Mouse (Mus musculus): ENCODE measurements at regions not wholly inside any gene's neighbourhood (a gene's known extent, or its start where the extent isn't known, plus 50 kb on each side); places are given as distances from the start of the nearest gene placed in this dataset.
"Not testable (repeated sequence)": the region's sequence is repeated elsewhere in the genome, so short reads cannot be mapped to it uniquely, and the experiment has no call there.

DNA sequence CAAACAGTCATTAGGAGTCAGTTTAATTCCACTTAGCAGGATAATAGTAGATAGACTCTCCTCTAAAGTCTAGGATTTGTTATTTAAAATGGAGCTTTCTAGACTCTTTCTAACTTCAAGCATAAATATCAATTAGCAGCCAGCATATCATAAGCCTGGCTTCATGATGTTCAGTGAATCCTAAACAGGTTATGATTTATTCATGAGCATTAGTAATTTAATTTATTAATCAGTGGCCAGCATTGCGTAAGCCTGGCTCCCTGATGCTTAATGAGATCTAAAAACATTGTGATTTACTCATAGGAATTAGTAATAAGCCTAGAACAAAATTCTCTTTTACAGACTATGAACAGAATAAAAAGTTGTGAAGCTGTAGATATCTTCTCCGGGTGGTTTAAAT lies 64.6 kb upstream of the Rmdn2 start:
- Histone ChIP-seq H3K36me3 (ENCODE audit: control insufficient read depth, insufficient read depth) (no peaks in the 10 kb centered on the region), H3K4me3 (ENCODE audit: low read depth, low read length) (no peak overlapping the region), H3K4me1 (replicated peaks; ENCODE audit: control insufficient read depth, insufficient read depth, low read length) (no peaks in the 10 kb centered on the region), H3K9me3 (ENCODE audit: control insufficient read depth) (no peaks in the 10 kb centered on the region), H3K27ac (ENCODE audit: low read depth, low read length) (no peak overlapping the region), H3K27me3 (replicated peaks; ENCODE audit: control insufficient read depth, insufficient read depth, low read length) (no peaks in the 10 kb centered on the region), H3K4me2 (replicated peaks; ENCODE audit: low read depth) (no peak overlapping the region), H3K9ac (ENCODE audit: low read depth, low read length) (no peak overlapping the region)
- TF ChIP-seq CTCF (IDR thresholded peaks at IDR 0.05; ENCODE audit: low read depth), result no peak
- no peak for ATAC-seq
- WGBS, result 90% methylated on average over 2 of the region's 2 CpGs

DNA sequence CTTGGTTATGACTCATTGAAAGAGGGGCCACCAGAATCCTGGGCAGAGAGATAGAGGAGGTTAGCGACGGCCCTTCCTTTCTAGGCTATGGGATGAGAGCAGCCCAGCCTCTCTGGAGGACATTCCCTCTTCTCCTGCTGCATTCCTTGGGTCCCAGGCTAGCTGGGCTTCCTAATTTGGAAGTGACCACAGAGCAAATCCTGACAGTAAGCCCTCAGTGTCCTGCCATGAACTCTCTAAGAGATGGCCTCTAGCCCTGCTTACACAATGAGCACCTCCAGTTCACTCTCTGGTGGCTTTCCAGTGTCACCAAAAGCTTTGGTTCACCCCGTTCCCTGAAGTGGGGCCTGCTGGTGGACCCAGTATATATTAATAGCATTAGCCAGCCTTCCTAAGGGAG lies 64.1 kb upstream of the Rmdn2 start:
- no peaks in the 10 kb centered on the region for H3K27me3 ChIP-seq (replicated peaks; ENCODE audit: control insufficient read depth, insufficient read depth, low read length)
- no peaks in the 10 kb centered on the region for H3K4me1 ChIP-seq (replicated peaks; ENCODE audit: control insufficient read depth, insufficient read depth, low read length)
- no peak overlapping the region for H3K4me2 ChIP-seq (replicated peaks; ENCODE audit: low read depth)
- H3K9ac ChIP-seq (ENCODE audit: low read depth, low read length), result no peak overlapping the region
- no peak for ATAC-seq
- TF ChIP-seq CTCF (IDR thresholded peaks at IDR 0.05; ENCODE audit: low read depth), result no peak
- no peak overlapping the region for H3K27ac ChIP-seq (ENCODE audit: low read depth, low read length)
- H3K9me3 ChIP-seq (ENCODE audit: control insufficient read depth), result no peaks in the 10 kb centered on the region
- 79% methylated on average over 3 of the region's 3 CpGs for WGBS
- no peak overlapping the region for H3K4me3 ChIP-seq (ENCODE audit: low read depth, low read length)
- H3K36me3 ChIP-seq (ENCODE audit: control insufficient read depth, insufficient read depth), result no peaks in the 10 kb centered on the region

DNA sequence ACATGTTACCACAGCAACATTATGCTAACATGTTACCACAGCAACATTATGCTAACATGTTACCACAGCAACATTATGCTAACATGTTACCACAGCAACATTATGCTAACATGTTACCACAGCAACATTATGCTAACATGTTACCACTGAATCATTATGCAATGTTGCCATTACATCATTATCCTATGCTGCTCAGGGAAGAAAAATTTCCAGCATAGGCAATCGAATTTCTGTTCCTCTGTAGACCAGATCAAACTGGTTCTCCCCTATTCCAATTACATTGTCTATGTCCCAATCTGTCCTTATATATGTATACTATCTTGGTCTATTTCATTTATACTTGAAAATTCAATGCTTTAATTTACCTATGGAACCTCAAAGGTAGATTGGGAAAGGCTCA lies 61.3 kb upstream of the Rmdn2 start:
- WGBS, result 73% methylated on average over 1 of the region's 1 CpGs
- not testable (repeated sequence) for H3K4me1 ChIP-seq (replicated peaks; ENCODE audit: control insufficient read depth, insufficient read depth, low read length); H3K9me3 ChIP-seq (ENCODE audit: control insufficient read depth); H3K36me3 ChIP-seq (ENCODE audit: control insufficient read depth, insufficient read depth); H3K4me3 ChIP-seq (ENCODE audit: low read depth, low read length); H3K27me3 ChIP-seq (replicated peaks; ENCODE audit: control insufficient read depth, insufficient read depth, low read length); H3K4me2 ChIP-seq (replicated peaks; ENCODE audit: low read depth); H3K9ac ChIP-seq (ENCODE audit: low read depth, low read length); ATAC-seq; H3K27ac ChIP-seq (ENCODE audit: low read depth, low read length)

GRCm38 (mm10) chr17:79553850-79554249 lies 57.8 kb upstream of the Rmdn2 start:
- 74% methylated on average over 2 of the region's 2 CpGs for WGBS

GRCm38 (mm10) chr17:79555593-79555992 lies 56.1 kb upstream of the Rmdn2 start:
- no peak overlapping the region for H3K27ac ChIP-seq (ENCODE audit: low read depth, low read length)
- H3K36me3 ChIP-seq (ENCODE audit: control insufficient read depth, insufficient read depth), result no peaks in the 10 kb centered on the region
- H3K4me2 ChIP-seq (replicated peaks; ENCODE audit: low read depth), result no peak overlapping the region
- no peaks in the 10 kb centered on the region for H3K4me1 ChIP-seq (replicated peaks; ENCODE audit: control insufficient read depth, insufficient read depth, low read length)
- peaks cover 11% of the 10 kb centered on the region for H3K9me3 ChIP-seq (ENCODE audit: control insufficient read depth)
- no peak overlapping the region for H3K9ac ChIP-seq (ENCODE audit: low read depth, low read length)
- 59% methylated on average over 1 of the region's 1 CpGs for WGBS
- ATAC-seq, result no peak
- H3K4me3 ChIP-seq (ENCODE audit: low read depth, low read length), result no peak overlapping the region
- no peak for TF ChIP-seq CTCF (IDR thresholded peaks at IDR 0.05; ENCODE audit: low read depth)
- no peaks in the 10 kb centered on the region for H3K27me3 ChIP-seq (replicated peaks; ENCODE audit: control insufficient read depth, insufficient read depth, low read length)

More at GRCm38 (mm10) chr17:79553850-79554249, 57.8 kb upstream of the Rmdn2 start:
- Histone ChIP-seq H3K4me2 (replicated peaks; ENCODE audit: low read depth) (no peak overlapping the region), H3K9me3 (ENCODE audit: control insufficient read depth) (no peaks in the 10 kb centered on the region), H3K4me3 (ENCODE audit: low read depth, low read length) (no peak overlapping the region), H3K27me3 (replicated peaks; ENCODE audit: control insufficient read depth, insufficient read depth, low read length) (no peaks in the 10 kb centered on the region), H3K4me1 (replicated peaks; ENCODE audit: control insufficient read depth, insufficient read depth, low read length) (no peaks in the 10 kb centered on the region), H3K27ac (ENCODE audit: low read depth, low read length) (no peak overlapping the region), H3K36me3 (ENCODE audit: control insufficient read depth, insufficient read depth) (no peaks in the 10 kb centered on the region), H3K9ac (ENCODE audit: low read depth, low read length) (no peak overlapping the region)
- no peak for TF ChIP-seq CTCF (IDR thresholded peaks at IDR 0.05; ENCODE audit: low read depth)
- no peak for ATAC-seq
